Mouse (Mus musculus) spleen, adult 18-20 months (tissue): ENCODE data around the gene Snx30.

Experiments
- DNase-seq, 2 experiments: peaks; one replicate each; pipeline ENCODE4 v3.0.0; 2022; ENCODE audit warnings: mixed read lengths in 2 of 2

Gene Snx30

GRCm38 (mm10) chr4:59795788-59796455 is 9.7 kb upstream of the Snx30 start:
- DNase-seq: no peak

GRCm38 (mm10) chr4:59800181-59800580 is 5.5 kb upstream of the Snx30 start:
- no peak for DNase-seq

GRCm38 (mm10) chr4:59801489-59801888 is 4.2 kb upstream of the Snx30 start, which contains the start of gene Inip:
Inip (minus strand) TSS chr4:59801589.
- DNase-seq: no peak

- DNase-seq: no peak
These were observed 3.5 kb upstream of the Snx30 start for GRCm38 (mm10) chr4:59802107-59802506.

GRCm38 (mm10) chr4:59802792-59803191 is 2.8 kb upstream of the Snx30 start:
- no peak for DNase-seq

- peak in 1 of 2 experiments; percentile 34 for DNase-seq
These were observed 2.3 kb upstream of the Snx30 start for GRCm38 (mm10) chr4:59803358-59803757.

- DNase-seq: no peak
These were observed 886 bp upstream of the Snx30 start for GRCm38 (mm10) chr4:59804754-59805153.

GRCm38 (mm10) chr4:59805968-59806878 is 583 bp downstream of the Snx30 start:
- DNase-seq: peak; percentile 51 to 57

- no peak for DNase-seq
These were observed 1.2 kb downstream of the Snx30 start for GRCm38 (mm10) chr4:59806879-59807195.

- DNase-seq: no peak
These were observed 1.9 kb downstream of the Snx30 start for GRCm38 (mm10) chr4:59807521-59807920.

- no peak for DNase-seq
These were observed 2.8 kb downstream of the Snx30 start for GRCm38 (mm10) chr4:59808396-59808795.

GRCm38 (mm10) chr4:59814094-59814493 is 8.5 kb downstream of the Snx30 start:
- DNase-seq: no peak

- DNase-seq: peak in 1 of 2 experiments; percentile 23
These were observed 9.6 kb downstream of the Snx30 start for GRCm38 (mm10) chr4:59815121-59815810.

GRCm38 (mm10) chr4:59816016-59816415 is 10.4 kb downstream of the Snx30 start:
- no peak for DNase-seq

GRCm38 (mm10) chr4:59816477-59816876 is 10.8 kb downstream of the Snx30 start:
- no peak for DNase-seq

- no peak for DNase-seq
These were observed 12.2 kb downstream of the Snx30 start for GRCm38 (mm10) chr4:59817790-59818189.

- DNase-seq: no peak
These were observed 12.9 kb downstream of the Snx30 start for GRCm38 (mm10) chr4:59818498-59818897.

GRCm38 (mm10) chr4:59819054-59819472 is 13.4 kb downstream of the Snx30 start:
- no peak for DNase-seq

GRCm38 (mm10) chr4:59819477-59820022 is 13.9 kb downstream of the Snx30 start:
- DNase-seq: no peak

GRCm38 (mm10) chr4:59821516-59821915 is 15.9 kb downstream of the Snx30 start:
- DNase-seq: no peak

GRCm38 (mm10) chr4:59822119-59822518 is 16.5 kb downstream of the Snx30 start:
- DNase-seq: no peak

GRCm38 (mm10) chr4:59823470-59823869 is 17.8 kb downstream of the Snx30 start:
- no peak for DNase-seq

GRCm38 (mm10) chr4:59824860-59825259 is 19.2 kb downstream of the Snx30 start:
- DNase-seq: no peak
